Mouse (Mus musculus): Measurements from ENCODE around the gene Ldlrap1. TPM values are rescaled to one million over a fixed set of nuclear protein-coding genes. Genes with fewer than 3 reads are reported as not detected.

The Ldlrap1 gene
- polyA plus RNA-seq, 1 experiment from 2014 or later, result 26.7 TPM

GRCm38 (mm10) chr4:134766904-134767425 is 859 bp downstream of the Ldlrap1 start:
- peak overlapping the region; percentile 76 for H3K4me3 ChIP-seq (replicated peaks; ENCODE audit: low read length)
- H3K9me3 ChIP-seq (replicated peaks; ENCODE audit: control insufficient read depth, low read length), result no peaks in the 10 kb centered on the region
- WGBS, result 1% methylated on average over 23 of the region's 23 CpGs
- H3K4me2 ChIP-seq (ENCODE audit: low read depth, low read length), result peak overlapping the region; percentile 69
- H3K27me3 ChIP-seq (ENCODE audit: control insufficient read depth, insufficient read depth, low read length), result no peaks in the 10 kb centered on the region
- peak overlapping the region; percentile 93 for H3K9ac ChIP-seq (ENCODE audit: low read length)
- H3K4me1 ChIP-seq (ENCODE audit: control insufficient read depth, insufficient read depth, low read length), result peaks cover 39% of the 10 kb centered on the region
- peak; percentile 48; the same call in 1 of the 2 replicates for ATAC-seq (ENCODE audit: insufficient read depth, low FRiP score)
- H3K27ac ChIP-seq (ENCODE audit: low read length), result peak overlapping the region; percentile 81
- H3K36me3 ChIP-seq (ENCODE audit: control insufficient read depth, insufficient read depth, low read length), result no peaks in the 10 kb centered on the region

GRCm38 (mm10) chr4:134766277-134766676 is 1.5 kb downstream of the Ldlrap1 start:
- 75% methylated on average over 6 of the region's 6 CpGs for WGBS

GRCm38 (mm10) chr4:134764333-134764732 is 3.5 kb downstream of the Ldlrap1 start:
- H3K9me3 ChIP-seq (replicated peaks; ENCODE audit: control insufficient read depth, low read length), result no peaks in the 10 kb centered on the region
- no peak overlapping the region for H3K4me3 ChIP-seq (replicated peaks; ENCODE audit: low read length)
- ATAC-seq (ENCODE audit: insufficient read depth, low FRiP score), result no peak
- H3K36me3 ChIP-seq (ENCODE audit: control insufficient read depth, insufficient read depth, low read length), result no peaks in the 10 kb centered on the region
- WGBS, result 41% methylated on average over 3 of the region's 3 CpGs
- H3K4me2 ChIP-seq (ENCODE audit: low read depth, low read length), result no peak overlapping the region
- no peak overlapping the region for H3K27ac ChIP-seq (ENCODE audit: low read length)
- no peaks in the 10 kb centered on the region for H3K27me3 ChIP-seq (ENCODE audit: control insufficient read depth, insufficient read depth, low read length)
- H3K9ac ChIP-seq (ENCODE audit: low read length), result peak overlapping the region; percentile 32; the same call in 1 of the 2 replicates
- peaks cover 62% of the 10 kb centered on the region for H3K4me1 ChIP-seq (ENCODE audit: control insufficient read depth, insufficient read depth, low read length)

More at GRCm38 (mm10) chr4:134766277-134766676, 1.5 kb downstream of the Ldlrap1 start:
- Histone ChIP-seq H3K4me2 (ENCODE audit: low read depth, low read length) (peak overlapping the region; percentile 69), H3K27me3 (ENCODE audit: control insufficient read depth, insufficient read depth, low read length) (no peaks in the 10 kb centered on the region), H3K4me1 (ENCODE audit: control insufficient read depth, insufficient read depth, low read length) (peaks cover 45% of the 10 kb centered on the region), H3K36me3 (ENCODE audit: control insufficient read depth, insufficient read depth, low read length) (no peaks in the 10 kb centered on the region), H3K27ac (ENCODE audit: low read length) (peak overlapping the region; percentile 81; the same call in 1 of the 2 replicates), H3K4me3 (replicated peaks; ENCODE audit: low read length) (peak overlapping the region; percentile 76), H3K9me3 (replicated peaks; ENCODE audit: control insufficient read depth, low read length) (no peaks in the 10 kb centered on the region), H3K9ac (ENCODE audit: low read length) (peak overlapping the region; percentile 93)
- no peak for ATAC-seq (ENCODE audit: insufficient read depth, low FRiP score)

- Histone ChIP-seq H3K36me3 (ENCODE audit: control insufficient read depth, insufficient read depth, low read length) (no peaks in the 10 kb centered on the region), H3K27me3 (ENCODE audit: control insufficient read depth, insufficient read depth, low read length) (no peaks in the 10 kb centered on the region), H3K4me3 (replicated peaks; ENCODE audit: low read length) (no peak overlapping the region), H3K4me1 (ENCODE audit: control insufficient read depth, insufficient read depth, low read length) (peaks cover 62% of the 10 kb centered on the region), H3K9ac (ENCODE audit: low read length) (peak overlapping the region; percentile 37), H3K9me3 (replicated peaks; ENCODE audit: control insufficient read depth, low read length) (no peaks in the 10 kb centered on the region), H3K4me2 (ENCODE audit: low read depth, low read length) (0 out of 2 replicates have a peak overlapping the region, but pooled peaks have one; percentile 25), H3K27ac (ENCODE audit: low read length) (peak overlapping the region; percentile 75)
- ATAC-seq (ENCODE audit: insufficient read depth, low FRiP score), result no peak
- 60% methylated on average over 6 of the region's 6 CpGs for WGBS
These were observed 5.5 kb downstream of the Ldlrap1 start for GRCm38 (mm10) chr4:134762360-134762759.

GRCm38 (mm10) chr4:134760793-134761201 is 7.0 kb downstream of the Ldlrap1 start:
- H3K27me3 ChIP-seq (ENCODE audit: control insufficient read depth, insufficient read depth, low read length), result no peaks in the 10 kb centered on the region
- peaks cover 53% of the 10 kb centered on the region for H3K4me1 ChIP-seq (ENCODE audit: control insufficient read depth, insufficient read depth, low read length)
- peak; percentile 48; the same call in 1 of the 2 replicates for ATAC-seq (ENCODE audit: insufficient read depth, low FRiP score)
- H3K4me3 ChIP-seq (replicated peaks; ENCODE audit: low read length), result no peak overlapping the region
- H3K9me3 ChIP-seq (replicated peaks; ENCODE audit: control insufficient read depth, low read length), result no peaks in the 10 kb centered on the region
- peak overlapping the region; percentile 41; the same call in 1 of the 2 replicates for H3K27ac ChIP-seq (ENCODE audit: low read length)
- H3K9ac ChIP-seq (ENCODE audit: low read length), result no peak overlapping the region
- 19% methylated on average over 9 of the region's 9 CpGs for WGBS
- H3K4me2 ChIP-seq (ENCODE audit: low read depth, low read length), result no peak overlapping the region; the same call in 1 of the 2 replicates
- H3K36me3 ChIP-seq (ENCODE audit: control insufficient read depth, insufficient read depth, low read length), result no peaks in the 10 kb centered on the region

GRCm38 (mm10) chr4:134760281-134760680 is 7.5 kb downstream of the Ldlrap1 start:
- WGBS, result 59% methylated on average over 6 of the region's 6 CpGs
- no peak overlapping the region for H3K9ac ChIP-seq (ENCODE audit: low read length)
- peak overlapping the region; percentile 41; the same call in 1 of the 2 replicates for H3K27ac ChIP-seq (ENCODE audit: low read length)
- no peak for ATAC-seq (ENCODE audit: insufficient read depth, low FRiP score)
- H3K4me1 ChIP-seq (ENCODE audit: control insufficient read depth, insufficient read depth, low read length), result peaks cover 48% of the 10 kb centered on the region
- H3K4me2 ChIP-seq (ENCODE audit: low read depth, low read length), result no peak overlapping the region
- no peak overlapping the region for H3K4me3 ChIP-seq (replicated peaks; ENCODE audit: low read length)
- H3K36me3 ChIP-seq (ENCODE audit: control insufficient read depth, insufficient read depth, low read length), result no peaks in the 10 kb centered on the region
- H3K9me3 ChIP-seq (replicated peaks; ENCODE audit: control insufficient read depth, low read length), result no peaks in the 10 kb centered on the region
- no peaks in the 10 kb centered on the region for H3K27me3 ChIP-seq (ENCODE audit: control insufficient read depth, insufficient read depth, low read length)

- Histone ChIP-seq H3K27ac (ENCODE audit: low read length) (no peak overlapping the region), H3K36me3 (ENCODE audit: control insufficient read depth, insufficient read depth, low read length) (no peaks in the 10 kb centered on the region), H3K27me3 (ENCODE audit: control insufficient read depth, insufficient read depth, low read length) (no peaks in the 10 kb centered on the region), H3K9ac (ENCODE audit: low read length) (0 out of 2 replicates have a peak overlapping the region, but pooled peaks have one; percentile 7), H3K4me1 (ENCODE audit: control insufficient read depth, insufficient read depth, low read length) (peaks cover 49% of the 10 kb centered on the region), H3K9me3 (replicated peaks; ENCODE audit: control insufficient read depth, low read length) (no peaks in the 10 kb centered on the region), H3K4me2 (ENCODE audit: low read depth, low read length) (no peak overlapping the region), H3K4me3 (replicated peaks; ENCODE audit: low read length) (no peak overlapping the region)
- 77% methylated on average over 7 of the region's 7 CpGs for WGBS
- ATAC-seq (ENCODE audit: insufficient read depth, low FRiP score), result no peak
These were observed 8.3 kb downstream of the Ldlrap1 start for GRCm38 (mm10) chr4:134759564-134759963.

- 93% methylated on average over 14 of the region's 14 CpGs for WGBS
- no peaks in the 10 kb centered on the region for H3K27me3 ChIP-seq (ENCODE audit: control insufficient read depth, insufficient read depth, low read length)
- H3K4me3 ChIP-seq (replicated peaks; ENCODE audit: low read length), result no peak overlapping the region
- H3K4me1 ChIP-seq (ENCODE audit: control insufficient read depth, insufficient read depth, low read length), result peaks cover 50% of the 10 kb centered on the region
- no peak for ATAC-seq (ENCODE audit: insufficient read depth, low FRiP score)
- no peaks in the 10 kb centered on the region for H3K9me3 ChIP-seq (replicated peaks; ENCODE audit: control insufficient read depth, low read length)
- H3K4me2 ChIP-seq (ENCODE audit: low read depth, low read length), result no peak overlapping the region
- H3K9ac ChIP-seq (ENCODE audit: low read length), result no peak overlapping the region
- no peaks in the 10 kb centered on the region for H3K36me3 ChIP-seq (ENCODE audit: control insufficient read depth, insufficient read depth, low read length)
- H3K27ac ChIP-seq (ENCODE audit: low read length), result no peak overlapping the region
These were observed 8.9 kb downstream of the Ldlrap1 start for GRCm38 (mm10) chr4:134758922-134759321.

GRCm38 (mm10) chr4:134758367-134758766 is 9.5 kb downstream of the Ldlrap1 start:
- Histone ChIP-seq H3K9ac (ENCODE audit: low read length) (no peak overlapping the region), H3K4me1 (ENCODE audit: control insufficient read depth, insufficient read depth, low read length) (peaks cover 54% of the 10 kb centered on the region), H3K9me3 (replicated peaks; ENCODE audit: control insufficient read depth, low read length) (no peaks in the 10 kb centered on the region), H3K4me3 (replicated peaks; ENCODE audit: low read length) (no peak overlapping the region), H3K36me3 (ENCODE audit: control insufficient read depth, insufficient read depth, low read length) (no peaks in the 10 kb centered on the region), H3K27me3 (ENCODE audit: control insufficient read depth, insufficient read depth, low read length) (no peaks in the 10 kb centered on the region), H3K27ac (ENCODE audit: low read length) (no peak overlapping the region), H3K4me2 (ENCODE audit: low read depth, low read length) (no peak overlapping the region)
- WGBS, result 78% methylated on average over 4 of the region's 4 CpGs
- no peak for ATAC-seq (ENCODE audit: insufficient read depth, low FRiP score)
